Mouse (Mus musculus): ENCODE results near the gene Pde9a. TPM values are rescaled to one million over a fixed set of nuclear protein-coding genes. Genes with fewer than 3 reads are reported as not detected.
A peak's percentile ranks its signal among the peaks of the same experiment; 100 is the strongest.

Pde9a gene
- polyA plus RNA-seq, 1 experiment = 0.15 TPM

- H3K36me3 ChIP-seq (ENCODE audit: control insufficient read depth, insufficient read depth) = no peaks in the 10 kb centered on the region
- H3K79me2 ChIP-seq (ENCODE audit: control insufficient read depth, insufficient read depth) = no peaks in the 10 kb centered on the region
- H3ac ChIP-seq (ENCODE audit: control insufficient read depth, insufficient read length, low read depth) = no peak overlapping the region
- no peak for TF ChIP-seq USF1 (IDR thresholded peaks at IDR 0.05; ENCODE audit: low read depth)
- no peak for TF ChIP-seq MYOG (IDR thresholded peaks at IDR 0.05; ENCODE audit: control insufficient read depth, extremely low read depth, insufficient read length)
- TF ChIP-seq CTCF (IDR thresholded peaks at IDR 0.05; ENCODE audit: control insufficient read depth, insufficient read depth, insufficient read length) = no peak
- H3K27me3 ChIP-seq (ENCODE audit: control insufficient read depth, insufficient read depth, insufficient read length) = peaks cover 35% of the 10 kb centered on the region
- no peak overlapping the region for H3K4me3 ChIP-seq (ENCODE audit: insufficient read depth, poor library complexity, severe bottlenecking)
- no peaks in the 10 kb centered on the region for H3K79me3 ChIP-seq (ENCODE audit: low read depth)
These were observed 100.7 kb downstream of the Pde9a start for GRCm38 (mm10) chr17:31486616-31487198.

DNA sequence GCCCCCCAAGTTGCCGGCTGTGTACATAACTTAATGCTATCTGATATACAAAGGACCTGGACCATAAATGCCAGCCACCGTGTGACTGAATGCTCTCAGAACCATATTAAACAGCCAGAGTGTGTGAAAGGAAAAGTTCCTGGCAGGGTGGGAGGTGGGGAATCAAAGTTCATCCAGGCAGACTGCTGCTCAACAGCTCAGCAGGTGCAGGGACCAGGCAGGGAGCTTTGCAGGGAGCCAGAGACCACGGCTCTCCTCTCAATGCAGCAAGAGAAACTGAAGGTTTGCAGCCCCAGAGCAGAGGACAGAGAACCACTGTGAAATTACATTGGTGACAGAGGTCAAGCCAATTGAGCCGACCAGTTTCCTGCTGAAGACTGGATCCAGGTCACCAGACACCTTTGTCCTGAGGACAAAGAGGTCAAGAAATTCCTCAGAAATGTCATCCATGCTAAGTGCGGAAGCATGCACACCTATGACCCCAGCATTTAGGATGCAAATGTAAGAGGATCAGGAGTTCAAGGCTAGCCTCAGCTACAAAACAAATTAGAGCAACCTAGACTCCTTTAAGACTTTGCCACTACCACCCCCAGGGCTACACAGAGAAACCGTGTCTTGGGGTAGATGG is 101.5 kb downstream of the Pde9a start:
- no peak overlapping the region for H3ac ChIP-seq (ENCODE audit: control insufficient read depth, insufficient read length, low read depth)
- H3K79me3 ChIP-seq (ENCODE audit: low read depth) = no peaks in the 10 kb centered on the region
- H3K79me2 ChIP-seq (ENCODE audit: control insufficient read depth, insufficient read depth) = no peaks in the 10 kb centered on the region
- peaks cover 30% of the 10 kb centered on the region for H3K27me3 ChIP-seq (ENCODE audit: control insufficient read depth, insufficient read depth, insufficient read length)
- no peaks in the 10 kb centered on the region for H3K36me3 ChIP-seq (ENCODE audit: control insufficient read depth, insufficient read depth)
- TF ChIP-seq MYOG (IDR thresholded peaks at IDR 0.05; ENCODE audit: control insufficient read depth, extremely low read depth, insufficient read length) = no peak
- no peak for TF ChIP-seq CEBPB (IDR thresholded peaks at IDR 0.05; ENCODE audit: low read depth)
- TF ChIP-seq CTCF (IDR thresholded peaks at IDR 0.05; ENCODE audit: control insufficient read depth, insufficient read depth, insufficient read length) = no peak
- no peak overlapping the region for H3K4me3 ChIP-seq (ENCODE audit: insufficient read depth, poor library complexity, severe bottlenecking)

DNA sequence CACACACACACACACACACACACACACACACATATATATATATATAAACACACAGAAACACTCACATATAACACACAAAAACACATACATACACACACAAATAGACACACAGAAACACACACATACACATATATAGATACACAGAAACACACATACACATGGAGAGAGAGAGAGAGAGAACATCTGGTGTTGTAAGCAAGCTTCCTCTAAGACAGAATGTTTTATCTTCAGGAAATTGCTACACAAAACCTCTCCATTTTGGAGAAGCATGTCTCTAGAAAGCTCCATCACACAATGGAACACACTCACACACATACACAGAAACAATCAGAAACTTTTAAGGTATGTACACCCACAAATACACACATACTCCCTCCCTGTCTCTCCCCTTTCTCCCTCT is 105.3 kb downstream of the Pde9a start:
- TF ChIP-seq USF1 (IDR thresholded peaks at IDR 0.05; ENCODE audit: low read depth) (no peak), MYOD1 (IDR thresholded peaks at IDR 0.05; ENCODE audit: control insufficient read depth, insufficient read length, low read depth) (no peak), CEBPB (IDR thresholded peaks at IDR 0.05; ENCODE audit: low read depth) (no peak), CTCF (IDR thresholded peaks at IDR 0.05; ENCODE audit: control insufficient read depth, insufficient read depth, insufficient read length) (no peak), MAX (IDR thresholded peaks at IDR 0.05) (no peak), MYOG (IDR thresholded peaks at IDR 0.05; ENCODE audit: control insufficient read depth, extremely low read depth, insufficient read length) (no peak), FOSL1 (IDR thresholded peaks at IDR 0.05; ENCODE audit: insufficient read depth, low read length, poor library complexity, severe bottlenecking) (no peak)
- Histone ChIP-seq H3K36me3 (ENCODE audit: control insufficient read depth, insufficient read depth) (peaks cover 15% of the 10 kb centered on the region), H3ac (ENCODE audit: control insufficient read depth, insufficient read length, low read depth) (no peak overlapping the region), H3K27me3 (ENCODE audit: control insufficient read depth, insufficient read depth, insufficient read length) (peaks cover 22% of the 10 kb centered on the region), H3K4me3 (ENCODE audit: insufficient read depth, poor library complexity, severe bottlenecking) (no peak overlapping the region), H3K79me3 (ENCODE audit: low read depth) (no peaks in the 10 kb centered on the region), H3K79me2 (ENCODE audit: control insufficient read depth, insufficient read depth) (no peaks in the 10 kb centered on the region)

DNA sequence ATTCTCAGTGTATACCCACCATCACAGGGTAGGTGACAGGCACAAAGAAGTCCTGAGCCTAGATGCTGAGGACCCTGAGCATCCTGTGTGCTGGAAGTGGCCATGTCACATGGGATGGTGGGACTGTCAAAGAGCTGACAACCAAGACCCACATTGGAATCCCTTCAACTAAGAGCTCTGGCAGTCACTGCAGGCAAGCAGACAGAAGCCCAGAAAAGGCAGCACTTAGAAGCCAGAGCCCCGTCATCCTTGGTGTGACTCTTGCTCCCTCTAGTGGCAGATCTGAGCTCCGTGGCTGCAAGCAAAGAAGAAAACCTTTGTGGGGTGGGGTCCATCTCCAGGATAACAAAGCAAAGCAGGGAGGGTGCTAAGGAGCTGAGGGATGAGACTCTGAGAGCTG is 106.4 kb downstream of the Pde9a start:
- peaks cover 23% of the 10 kb centered on the region for H3K36me3 ChIP-seq (ENCODE audit: control insufficient read depth, insufficient read depth)
- H3K79me3 ChIP-seq (ENCODE audit: low read depth) = no peaks in the 10 kb centered on the region
- TF ChIP-seq FOSL1 (IDR thresholded peaks at IDR 0.05; ENCODE audit: insufficient read depth, low read length, poor library complexity, severe bottlenecking) = no peak
- peak; percentile 83 for TF ChIP-seq CTCF (IDR thresholded peaks at IDR 0.05; ENCODE audit: control insufficient read depth, insufficient read depth, insufficient read length)
- TF ChIP-seq MYOG (IDR thresholded peaks at IDR 0.05; ENCODE audit: control insufficient read depth, extremely low read depth, insufficient read length) = no peak
- TF ChIP-seq MYOD1 (IDR thresholded peaks at IDR 0.05; ENCODE audit: control insufficient read depth, insufficient read length, low read depth) = no peak
- peaks cover 15% of the 10 kb centered on the region for H3K27me3 ChIP-seq (ENCODE audit: control insufficient read depth, insufficient read depth, insufficient read length)
- H3K79me2 ChIP-seq (ENCODE audit: control insufficient read depth, insufficient read depth) = no peaks in the 10 kb centered on the region
- no peak overlapping the region for H3K4me3 ChIP-seq (ENCODE audit: insufficient read depth, poor library complexity, severe bottlenecking)
- no peak overlapping the region for H3ac ChIP-seq (ENCODE audit: control insufficient read depth, insufficient read length, low read depth)

DNA sequence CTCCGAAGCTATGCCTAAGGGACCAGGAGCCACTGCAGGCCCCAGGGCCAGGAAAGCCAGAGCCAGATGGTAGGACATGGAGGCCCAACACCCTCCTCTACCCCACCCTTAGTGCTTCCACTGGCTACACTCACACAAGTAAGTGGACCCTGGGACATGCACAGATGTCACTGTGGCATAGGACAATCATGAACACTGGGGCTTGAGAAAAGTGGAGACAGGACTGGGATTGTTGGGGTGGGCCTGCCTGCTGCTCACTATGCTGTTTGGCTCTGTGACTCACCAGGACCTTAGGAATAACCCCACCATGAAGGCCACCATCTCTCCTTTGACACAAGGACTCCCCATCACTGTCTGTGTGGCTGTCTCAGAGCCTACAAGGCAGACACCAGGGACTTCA is 109.0 kb downstream of the Pde9a start:
- Histone ChIP-seq H3K79me2 (ENCODE audit: control insufficient read depth, insufficient read depth) (no peaks in the 10 kb centered on the region), H3K36me3 (ENCODE audit: control insufficient read depth, insufficient read depth) (peaks cover 46% of the 10 kb centered on the region), H3ac (ENCODE audit: control insufficient read depth, insufficient read length, low read depth) (no peak overlapping the region), H3K27me3 (ENCODE audit: control insufficient read depth, insufficient read depth, insufficient read length) (peaks cover 3% of the 10 kb centered on the region), H3K4me3 (ENCODE audit: insufficient read depth, poor library complexity, severe bottlenecking) (no peak overlapping the region), H3K79me3 (ENCODE audit: low read depth) (no peaks in the 10 kb centered on the region)
- TF ChIP-seq CEBPB (IDR thresholded peaks at IDR 0.05; ENCODE audit: low read depth) = no peak
- no peak for TF ChIP-seq MAX (IDR thresholded peaks at IDR 0.05)
- TF ChIP-seq USF1 (IDR thresholded peaks at IDR 0.05; ENCODE audit: low read depth) = no peak
- TF ChIP-seq MYOD1 (IDR thresholded peaks at IDR 0.05; ENCODE audit: control insufficient read depth, insufficient read length, low read depth) = no peak
- TF ChIP-seq FOSL1 (IDR thresholded peaks at IDR 0.05; ENCODE audit: insufficient read depth, low read length, poor library complexity, severe bottlenecking) = no peak
- no peak for TF ChIP-seq MYOG (IDR thresholded peaks at IDR 0.05; ENCODE audit: control insufficient read depth, extremely low read depth, insufficient read length)
- no peak for TF ChIP-seq CTCF (IDR thresholded peaks at IDR 0.05; ENCODE audit: control insufficient read depth, insufficient read depth, insufficient read length)

GRCm38 (mm10) chr17:31497726-31498125 is 111.7 kb downstream of the Pde9a start:
- Histone ChIP-seq H3K36me3 (ENCODE audit: control insufficient read depth, insufficient read depth) (peaks cover 72% of the 10 kb centered on the region), H3K4me3 (ENCODE audit: insufficient read depth, poor library complexity, severe bottlenecking) (no peak overlapping the region), H3K79me2 (ENCODE audit: control insufficient read depth, insufficient read depth) (no peaks in the 10 kb centered on the region), H3ac (ENCODE audit: control insufficient read depth, insufficient read length, low read depth) (no peak overlapping the region), H3K27me3 (ENCODE audit: control insufficient read depth, insufficient read depth, insufficient read length) (no peaks in the 10 kb centered on the region), H3K79me3 (ENCODE audit: low read depth) (no peaks in the 10 kb centered on the region)
- TF ChIP-seq MYOG (IDR thresholded peaks at IDR 0.05; ENCODE audit: control insufficient read depth, extremely low read depth, insufficient read length) (no peak), FOSL1 (IDR thresholded peaks at IDR 0.05; ENCODE audit: insufficient read depth, low read length, poor library complexity, severe bottlenecking) (no peak), MAX (IDR thresholded peaks at IDR 0.05) (no peak), CTCF (IDR thresholded peaks at IDR 0.05; ENCODE audit: control insufficient read depth, insufficient read depth, insufficient read length) (no peak), USF1 (IDR thresholded peaks at IDR 0.05; ENCODE audit: low read depth) (no peak), MYOD1 (IDR thresholded peaks at IDR 0.05; ENCODE audit: control insufficient read depth, insufficient read length, low read depth) (no peak), CEBPB (IDR thresholded peaks at IDR 0.05; ENCODE audit: low read depth) (no peak)
